Mouse (Mus musculus) activated CD4-positive, CD25-positive, alpha-beta regulatory T cell, adult 9 weeks (primary cell): ENCODE data around the gene Anp32e. TPM values are rescaled to one million over a fixed set of nuclear protein-coding genes. Genes with fewer than 3 reads are reported as not detected.

ENCODE experiments used
- polyA plus RNA-seq: library from polyadenylated mRNA; unstranded; fragments of 100-300 nt; shearing (Covaris generic); gene quantifications from one replicate; pipeline ENCODE4 v1.2.1, GENCODE M21; 2017

Gene Anp32e
- 216 TPM for polyA plus RNA-seq

DNA sequence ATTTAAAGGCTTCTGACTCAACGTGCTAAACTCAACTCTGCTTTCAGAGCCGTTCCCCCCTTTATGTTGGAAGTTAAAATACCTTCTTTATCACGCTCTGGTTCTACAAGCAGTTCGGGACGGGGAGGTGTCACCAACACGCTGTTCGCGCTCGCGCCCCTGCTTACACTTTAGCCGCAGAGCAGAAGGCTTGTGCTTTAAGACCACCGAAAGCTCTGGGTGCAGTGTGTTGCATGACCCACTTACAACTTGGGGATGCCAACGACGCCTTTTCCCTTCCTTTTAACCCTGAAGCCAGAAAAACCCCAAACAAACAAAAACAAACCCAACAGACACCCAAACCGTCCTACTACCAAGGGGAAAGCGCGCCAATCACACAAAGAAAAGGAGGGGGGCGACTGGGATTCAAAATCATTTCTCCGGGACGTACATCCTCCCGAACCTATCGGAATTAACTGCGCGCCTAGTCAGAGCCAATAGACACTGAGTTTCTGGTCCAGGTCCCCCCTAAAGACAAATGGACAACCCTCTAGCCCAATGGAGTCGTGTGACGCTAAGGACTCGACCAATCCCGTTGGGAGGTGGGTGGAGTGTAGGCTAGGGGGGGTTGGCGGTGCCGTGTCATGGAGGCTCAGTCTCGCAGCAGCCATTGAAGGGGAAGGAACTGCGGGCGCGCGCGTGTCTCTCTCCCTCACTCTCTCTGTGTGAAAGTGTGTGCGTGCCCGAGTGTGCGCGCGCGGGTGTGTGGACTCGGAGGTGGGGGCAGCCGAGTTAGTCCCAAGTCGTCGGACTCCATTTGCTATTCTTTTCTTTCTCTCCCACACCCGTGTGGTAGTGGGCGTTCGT is at the start of gene Anp32e:
TSS of gene Anp32e (plus strand) at position 589 of the 846 bp plus-strand sequence.

DNA sequence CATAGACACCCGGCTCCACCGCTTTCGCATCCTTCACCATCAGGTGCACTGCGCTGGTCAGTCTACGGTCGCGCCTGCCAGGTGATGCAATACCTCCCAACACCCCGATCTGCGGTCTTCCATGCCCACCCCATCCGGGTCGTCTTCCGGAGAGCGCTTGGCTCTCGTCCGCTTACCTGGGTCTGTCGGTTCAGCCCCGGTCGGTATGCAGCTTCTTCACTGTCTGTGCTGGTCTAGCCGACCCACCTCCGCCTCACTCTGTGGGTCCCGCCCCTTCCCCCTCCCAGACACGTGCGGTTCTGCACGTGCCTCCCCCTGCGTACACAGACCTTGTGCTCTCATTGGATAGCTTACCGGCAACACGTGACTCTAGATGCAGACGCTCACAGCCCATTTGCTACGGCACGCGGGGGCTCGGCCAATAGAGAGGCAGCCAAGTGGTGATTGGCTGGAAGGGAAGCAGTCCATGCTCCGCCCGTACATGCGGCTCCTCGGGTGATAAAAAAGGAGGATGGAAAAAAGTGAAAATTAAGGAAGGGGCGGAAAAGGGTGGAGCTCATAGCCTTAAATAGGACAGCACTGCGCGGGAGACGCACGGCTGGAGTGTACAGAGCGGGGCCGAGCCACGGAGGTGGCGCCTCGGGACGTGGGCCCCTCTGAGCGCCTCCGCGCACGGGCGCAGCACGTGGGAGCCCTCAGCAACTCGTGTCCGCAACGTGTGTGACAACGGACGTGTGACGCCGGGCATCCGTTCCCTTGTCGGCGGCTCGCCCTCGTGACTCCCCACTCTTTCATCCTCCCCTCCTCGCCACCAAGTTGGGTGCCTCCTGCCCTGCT is 46.8 kb upstream of the Anp32e start, which contains the start of gene Ciart:
TSS of gene Ciart (minus strand) at position 273 of the 837 bp plus-strand sequence.

DNA sequence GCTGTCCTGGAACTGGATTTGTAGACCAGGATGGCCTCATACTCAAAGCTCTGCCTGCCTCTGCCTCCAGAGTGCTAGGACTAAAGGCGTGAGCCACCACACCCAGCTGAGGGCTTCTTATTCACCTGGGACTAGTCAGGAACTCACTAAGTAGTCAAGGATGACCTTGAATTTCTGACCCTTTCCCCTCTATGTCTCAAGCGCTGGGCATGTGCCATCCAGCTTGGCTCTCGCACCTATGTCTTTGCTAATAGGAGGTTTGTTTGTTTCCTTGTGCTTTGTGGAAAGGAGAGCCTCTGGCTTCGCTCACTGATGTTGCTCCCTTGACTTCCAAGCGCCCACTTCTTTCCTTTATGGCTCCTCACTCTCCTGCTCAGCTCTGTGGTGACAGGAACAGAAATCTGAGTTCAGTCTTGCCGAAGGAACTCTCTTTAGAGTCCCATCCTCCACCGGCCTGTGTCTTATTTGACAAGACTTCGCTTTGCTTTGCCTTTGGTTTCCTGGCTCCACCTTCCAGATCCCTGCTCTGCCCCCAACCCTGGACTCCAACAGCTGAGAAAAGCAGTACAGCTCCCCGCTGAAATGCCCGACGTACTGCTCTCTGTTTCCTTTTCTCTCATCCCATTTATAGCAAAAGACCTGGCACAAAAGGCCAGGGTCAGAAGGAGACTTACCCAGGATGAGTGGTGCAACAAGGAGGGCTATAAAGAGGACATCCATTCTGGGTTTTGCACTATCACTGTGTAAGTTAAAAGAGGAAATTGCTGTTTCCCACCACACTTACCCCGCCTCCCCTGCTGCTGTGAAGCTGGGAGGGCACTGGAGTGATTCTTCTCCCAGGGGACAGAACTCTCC is 37.6 kb upstream of the Anp32e start, which contains the start of gene BC028528:
TSS of gene BC028528 (minus strand) at position 795 of the 855 bp plus-strand sequence.

DNA sequence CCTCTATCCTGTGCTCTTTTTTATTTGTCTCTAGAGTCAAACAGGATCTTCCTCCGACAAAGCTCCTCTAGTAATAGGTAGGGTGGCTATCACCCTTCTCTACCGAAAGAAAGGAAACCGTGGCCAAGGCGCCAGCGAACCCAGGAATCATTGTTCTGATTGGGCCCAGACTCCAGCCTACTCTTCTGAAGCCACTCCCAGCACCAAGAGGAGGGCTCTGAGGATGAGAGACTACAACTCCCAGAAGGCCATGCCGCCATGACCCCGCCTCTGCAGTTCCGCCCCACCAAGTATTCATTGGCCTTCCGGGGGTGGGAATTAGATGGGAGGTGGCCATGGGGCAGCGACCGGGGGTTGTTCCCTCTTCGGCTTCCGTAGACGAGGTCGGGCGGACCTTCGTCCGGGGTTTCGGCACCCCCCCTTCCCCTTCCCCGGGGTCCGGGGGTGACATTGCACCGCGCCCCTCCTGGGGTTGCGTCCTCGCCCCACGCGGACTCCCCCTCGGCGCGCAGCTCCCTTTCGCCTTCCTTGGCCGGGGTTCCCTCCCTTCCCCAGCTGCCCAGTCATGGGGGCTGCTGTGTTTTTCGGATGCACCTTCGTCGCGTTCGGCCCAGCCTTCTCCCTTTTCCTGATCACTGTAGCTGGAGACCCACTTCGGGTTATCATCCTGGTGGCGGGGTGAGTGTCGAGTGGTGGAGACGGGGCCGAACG is 35.3 kb upstream of the Anp32e start, which contains the start of gene Aph1a:
TSS of gene Aph1a (plus strand) at position 364 of the 711 bp plus-strand sequence.

DNA sequence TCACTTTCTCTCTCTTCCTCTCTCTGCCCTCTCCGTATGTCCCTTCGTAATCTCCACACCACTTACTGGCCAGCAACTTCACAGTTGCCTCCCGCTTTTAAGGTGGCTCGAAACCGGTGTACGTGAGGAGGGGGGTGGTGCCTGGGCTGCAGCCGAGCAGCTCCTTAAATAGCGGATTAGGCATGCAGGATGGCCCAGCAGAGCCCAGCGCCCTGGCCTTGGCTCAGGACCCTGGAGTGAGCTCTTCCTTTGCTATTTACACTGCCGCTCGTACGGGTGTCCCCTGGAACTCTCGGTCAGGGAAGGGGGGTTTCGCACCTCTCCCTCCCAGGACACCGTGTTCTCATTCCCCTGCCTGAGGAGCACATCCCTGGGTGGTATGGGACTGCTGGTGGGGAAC is 24.5 kb upstream of the Anp32e start, which contains the start of gene Car14:
TSS of gene Car14 (minus strand) at position 124 of the 400 bp plus-strand sequence.

DNA sequence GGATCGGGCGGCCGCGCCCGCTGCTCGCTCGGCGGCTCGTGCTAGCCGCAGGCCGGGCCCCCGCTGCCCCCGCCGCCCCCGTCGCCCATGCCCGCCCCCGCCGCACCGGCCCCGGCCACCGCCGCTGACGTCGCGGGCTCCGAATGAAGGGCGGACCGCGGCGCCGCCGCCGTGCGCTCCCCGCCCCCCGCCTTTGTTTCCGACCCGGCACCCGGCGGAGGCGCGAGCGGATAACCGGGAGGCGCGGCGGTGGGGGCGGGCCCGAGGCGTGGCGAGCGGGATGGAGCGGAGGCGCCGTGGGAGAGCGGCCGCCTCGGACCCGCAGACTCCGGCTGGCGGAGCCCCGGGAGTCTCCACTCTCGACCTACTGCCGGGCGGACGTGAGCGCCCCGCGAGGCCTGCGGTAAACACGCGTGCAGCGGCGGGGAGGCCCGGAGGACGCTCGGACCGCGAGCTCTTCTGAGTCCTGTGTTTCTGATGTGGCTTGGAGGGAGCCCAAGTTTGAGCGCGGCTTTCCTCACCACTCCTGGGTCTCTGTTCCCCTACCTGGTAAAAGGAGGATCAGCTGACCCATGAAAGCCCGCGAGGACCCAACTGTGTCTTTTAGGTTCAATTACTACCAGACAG is 66.9 kb downstream of the Anp32e start, which contains the start of gene Plekho1:
TSS of gene Plekho1 (minus strand) at position 200 of the 627 bp plus-strand sequence.

Other genes with a start within 250 kb of the Anp32e start
- gene Adamtsl4, start 241.3 kb upstream of the Anp32e start, polyA plus RNA-seq = 12.3 TPM
- 302 TPM for gene Ecm1, start 189.7 kb upstream of the Anp32e start, polyA plus RNA-seq
- gene Tars2, start 169.0 kb upstream of the Anp32e start, polyA plus RNA-seq = 92.0 TPM
- 18.8 TPM for gene Rprd2, start 110.4 kb upstream of the Anp32e start, polyA plus RNA-seq
- gene Prpf3, start 73.4 kb upstream of the Anp32e start, polyA plus RNA-seq = 71.4 TPM
- 286 TPM for gene Mrps21, start 57.7 kb upstream of the Anp32e start, polyA plus RNA-seq
- 4.9 TPM for gene Ciart, start 47.0 kb upstream of the Anp32e start, polyA plus RNA-seq
- gene BC028528, start 37.2 kb upstream of the Anp32e start, polyA plus RNA-seq = not detected
- gene Aph1a, start 35.3 kb upstream of the Anp32e start, polyA plus RNA-seq = 66.6 TPM
- gene Car14, start 24.6 kb upstream of the Anp32e start, polyA plus RNA-seq = not detected
- gene Plekho1, start 66.8 kb downstream of the Anp32e start, polyA plus RNA-seq = 7.5 TPM
- gene Vps45, start 129.2 kb downstream of the Anp32e start, polyA plus RNA-seq = 28.0 TPM
- 27.2 TPM for gene Otud7b, start 175.3 kb downstream of the Anp32e start, polyA plus RNA-seq
- 2.9 TPM for gene Mtmr11, start 232.8 kb downstream of the Anp32e start, polyA plus RNA-seq
- gene Sf3b4, start 243.1 kb downstream of the Anp32e start, polyA plus RNA-seq = 154 TPM